Mouse (Mus musculus) heart, adult 11 months (tissue): ENCODE results near the gene Psd4.

Experiments
- DNase-seq: peaks from one replicate; pipeline ENCODE4 v3.0.0; 2022

The Psd4 gene

DNA sequence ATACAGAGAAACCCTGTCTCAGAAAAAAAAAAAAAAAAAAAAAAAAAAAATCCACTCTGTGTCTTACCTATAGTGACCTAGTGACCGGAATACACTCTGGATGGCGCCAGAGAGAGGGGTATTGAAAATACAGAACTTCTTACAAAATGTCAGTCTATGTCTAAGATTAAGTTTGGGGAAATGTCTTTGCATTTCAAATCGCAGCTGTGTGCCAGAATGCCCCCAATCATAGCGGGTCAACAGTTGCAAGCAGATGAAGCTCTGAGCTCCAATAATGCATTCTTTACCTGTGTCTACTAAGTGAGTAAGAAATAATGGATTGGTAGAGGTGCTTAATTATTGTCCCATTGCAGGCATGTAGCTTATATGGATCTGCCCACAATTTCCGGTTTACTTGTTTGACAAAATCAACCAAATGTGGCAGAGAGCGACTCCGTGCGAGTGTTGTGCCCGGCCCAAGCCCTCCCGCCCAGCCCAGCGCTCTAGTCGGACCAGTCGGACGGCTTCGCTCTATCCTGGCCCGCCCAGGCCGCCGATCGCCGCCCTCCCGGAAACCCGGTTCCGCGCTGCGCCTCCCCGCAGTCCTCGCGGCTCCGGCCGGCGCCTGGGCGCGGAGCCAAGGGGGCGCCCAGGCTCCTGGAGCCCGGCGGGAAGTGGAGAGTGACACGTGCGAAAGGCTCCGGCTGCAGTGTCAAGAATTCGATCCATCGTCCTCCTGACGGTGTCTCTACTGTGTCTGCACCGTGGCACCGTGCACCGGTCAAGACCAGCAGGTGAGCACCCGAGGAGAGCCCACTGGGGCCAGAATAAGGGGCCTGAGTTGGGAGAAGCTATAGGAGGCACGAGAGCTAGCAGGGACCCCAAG is at the start of gene Psd4:
Gene Psd4, plus strand, starts transcription at position 551 of the 865 bp plus-strand sequence.
- peak; percentile 97 for DNase-seq

DNA sequence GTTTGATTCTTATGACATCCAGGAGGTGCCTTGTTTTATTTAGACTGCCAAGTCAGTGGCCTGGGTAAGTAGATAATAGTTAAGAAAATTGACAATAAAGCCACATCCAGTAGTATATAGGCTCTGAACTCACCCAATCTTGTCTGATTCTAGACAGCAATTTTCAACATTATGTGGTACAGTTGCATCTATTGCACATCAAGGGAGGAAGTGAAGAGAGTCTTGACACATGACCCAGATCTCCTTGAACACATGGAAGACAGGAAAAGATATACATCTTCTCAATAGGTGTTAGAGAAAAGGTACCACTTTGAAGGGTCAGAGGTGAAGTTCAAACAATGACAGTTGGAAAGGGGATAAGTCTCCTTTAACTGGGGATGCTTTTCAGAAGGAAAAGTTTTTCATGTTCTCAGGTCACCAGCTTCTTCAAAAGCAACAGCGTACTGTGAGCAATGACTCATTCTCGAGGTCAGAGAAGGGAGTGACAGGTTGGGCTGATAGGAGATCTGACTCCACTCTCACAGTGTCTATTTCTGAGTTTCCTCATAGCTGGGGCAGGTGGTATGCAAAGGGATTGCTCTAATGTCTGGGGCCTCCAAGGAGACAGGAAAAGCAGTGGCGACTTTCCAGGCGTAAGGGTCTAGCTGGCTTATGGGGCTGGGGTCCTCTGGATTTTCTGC is 49.3 kb upstream of the Psd4 start:
- DNase-seq, result peak; percentile 6

DNA sequence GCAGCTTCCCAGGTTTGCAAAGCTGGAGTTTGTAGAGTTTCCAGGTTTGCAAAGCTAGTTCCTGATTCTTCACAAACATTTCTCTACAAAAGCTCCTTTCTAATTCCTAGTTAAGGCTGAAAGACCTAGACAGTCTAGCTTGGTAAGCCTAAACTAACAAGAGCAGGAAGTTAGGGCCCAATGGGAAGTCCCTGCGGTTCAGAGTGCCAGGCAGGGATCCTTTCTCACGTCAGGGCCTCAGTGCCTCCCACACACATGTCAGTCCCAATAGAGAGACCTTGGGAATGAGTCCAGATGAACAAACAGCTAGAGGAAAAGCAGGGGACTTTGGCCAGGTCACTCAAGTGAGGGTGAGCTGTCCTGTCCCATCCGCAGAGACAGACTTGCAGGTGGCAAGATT is 32.0 kb upstream of the Psd4 start:
- peak; percentile 84 for DNase-seq

DNA sequence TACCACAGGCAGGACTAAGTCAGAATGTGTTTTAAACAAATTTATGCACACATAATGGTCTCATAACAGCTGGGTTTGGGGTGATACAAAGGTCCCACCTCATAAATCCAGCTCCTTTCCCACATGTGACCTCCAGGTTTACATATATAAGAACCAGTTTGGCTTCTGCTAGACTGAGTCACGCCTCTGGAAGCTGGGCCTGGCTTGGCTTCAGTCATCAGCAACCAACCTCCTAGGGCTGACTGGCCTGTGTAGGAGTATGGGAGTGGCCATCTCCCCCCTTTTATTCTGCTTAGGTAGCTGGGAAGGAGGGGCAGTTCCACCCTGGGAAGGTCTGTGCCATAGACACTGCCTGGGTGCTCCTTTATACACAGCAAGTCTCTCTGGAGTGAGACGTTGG is 30.8 kb upstream of the Psd4 start, which contains the start of gene Il1rn:
Gene Il1rn, plus strand, starts transcription at position 309 of the 400 bp plus-strand sequence.
- DNase-seq, result peak; percentile 74

DNA sequence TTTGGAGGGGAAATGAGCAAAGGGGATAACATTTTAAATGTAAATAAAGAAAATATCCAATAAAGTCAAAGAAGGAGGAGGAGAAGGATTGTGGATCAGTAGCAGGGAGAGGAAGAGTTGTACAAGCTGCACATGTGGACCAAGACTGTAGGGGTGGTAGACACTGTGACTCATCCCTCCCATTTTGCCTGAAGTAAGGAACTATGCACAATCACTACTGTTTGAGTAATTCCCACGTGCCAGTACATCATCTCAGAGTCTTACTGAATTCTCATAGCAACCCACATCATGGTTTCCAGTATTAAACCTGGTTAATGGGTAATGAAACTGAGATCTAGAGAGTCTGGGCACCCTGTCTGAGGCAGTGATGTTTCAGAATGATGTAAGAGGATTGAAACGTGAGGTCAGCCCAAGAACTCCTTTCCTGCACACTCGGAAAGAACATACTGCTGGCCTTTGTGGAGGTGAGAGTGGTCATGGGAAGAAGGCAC is 25.9 kb upstream of the Psd4 start:
- no peak for DNase-seq

DNA sequence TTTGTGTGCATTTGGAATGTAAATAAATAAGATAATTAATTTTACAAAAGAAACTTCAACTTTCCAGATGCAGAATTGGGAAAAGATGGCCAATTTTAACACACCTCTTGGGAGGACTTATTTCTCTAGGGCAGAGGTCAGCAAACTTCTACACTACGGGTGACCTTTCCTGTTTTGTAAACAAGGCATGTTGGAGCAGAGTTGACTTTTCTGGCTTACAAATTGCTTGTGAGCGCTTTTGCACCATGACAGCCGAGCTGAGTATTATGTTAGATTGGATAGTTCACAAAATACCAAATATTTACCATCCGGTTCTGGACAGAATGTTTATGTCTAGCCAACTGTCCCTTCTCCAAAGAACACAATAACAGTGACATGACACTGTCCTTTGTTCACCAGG is 22.8 kb upstream of the Psd4 start:
- DNase-seq, result no peak

DNA sequence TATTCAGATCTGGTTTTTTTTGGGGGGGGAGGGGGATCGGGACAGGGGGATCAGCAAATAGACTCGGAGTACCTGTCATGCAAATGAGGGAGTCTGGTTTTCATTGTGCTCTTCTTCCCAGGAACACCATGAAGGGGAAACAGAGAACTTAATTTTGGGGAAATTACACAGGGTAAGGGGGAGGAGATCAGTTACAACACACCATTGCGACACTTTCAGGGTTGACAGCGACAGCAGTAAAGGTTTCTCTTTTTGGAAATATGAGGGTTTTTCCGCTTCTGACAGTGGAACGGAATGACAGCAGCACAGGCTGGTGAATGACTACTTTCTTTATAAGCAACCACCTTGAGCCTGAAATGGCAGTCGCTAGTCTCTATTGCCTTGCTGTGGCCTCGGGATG is 22.3 kb upstream of the Psd4 start:
- DNase-seq, result peak; percentile 90

DNA sequence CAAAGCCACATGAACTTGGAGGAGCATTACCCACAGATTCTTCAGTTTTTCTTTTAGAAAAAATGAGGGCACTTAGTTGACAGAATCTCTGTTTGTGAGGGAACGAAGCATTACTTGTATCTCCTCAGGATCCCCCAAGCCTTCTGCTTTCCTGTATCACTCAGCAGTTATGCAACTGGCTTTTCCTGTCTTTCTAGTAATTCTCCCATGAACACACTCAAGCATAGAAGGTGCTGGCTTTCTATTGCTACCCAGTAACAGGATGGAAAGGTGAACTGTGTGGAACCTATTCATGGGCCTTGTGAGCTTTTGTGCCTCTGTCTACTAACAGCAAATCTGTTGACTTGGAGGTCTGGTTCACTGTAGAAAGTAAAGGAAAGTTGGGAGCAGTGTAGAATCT is 19.5 kb upstream of the Psd4 start:
- DNase-seq, result peak; percentile 29

DNA sequence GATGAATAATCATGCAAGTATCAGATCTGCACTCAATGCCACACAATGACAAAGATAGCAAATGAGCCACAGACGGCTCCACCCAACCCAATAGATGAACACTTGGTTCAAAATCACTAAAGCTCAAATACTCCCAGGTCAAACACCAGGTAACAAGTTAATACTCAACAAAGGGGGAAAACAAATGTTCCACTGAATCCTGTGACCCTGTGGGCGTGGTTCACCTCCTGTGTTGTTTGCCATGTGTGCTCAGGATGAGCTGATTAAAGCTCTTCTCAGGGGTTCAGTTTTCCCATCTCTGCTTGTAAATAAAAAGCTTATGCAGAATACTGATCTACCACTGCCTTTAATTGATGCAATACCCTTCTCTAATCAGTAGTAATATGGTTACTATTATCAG is 16.2 kb upstream of the Psd4 start:
- no peak for DNase-seq

DNA sequence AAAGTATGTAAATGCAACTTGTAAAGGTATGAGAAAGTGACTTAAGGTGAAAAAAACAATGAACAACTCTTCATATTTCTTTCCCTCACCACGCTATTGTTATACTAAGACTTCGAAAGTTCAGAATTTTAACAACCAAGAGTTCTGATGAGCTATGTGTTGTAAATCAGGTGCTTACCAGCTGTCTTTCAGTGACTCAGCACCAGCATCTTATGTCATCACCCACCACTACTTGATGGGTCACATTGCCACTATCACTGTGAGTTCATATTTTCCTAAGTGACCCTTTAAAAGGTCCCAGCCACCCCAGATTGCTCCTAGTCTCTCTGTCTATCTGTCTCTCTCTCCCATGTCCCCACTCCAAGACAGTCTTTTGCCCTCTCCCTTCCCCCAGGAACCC is 14.3 kb upstream of the Psd4 start:
- peak; percentile 64 for DNase-seq

DNA sequence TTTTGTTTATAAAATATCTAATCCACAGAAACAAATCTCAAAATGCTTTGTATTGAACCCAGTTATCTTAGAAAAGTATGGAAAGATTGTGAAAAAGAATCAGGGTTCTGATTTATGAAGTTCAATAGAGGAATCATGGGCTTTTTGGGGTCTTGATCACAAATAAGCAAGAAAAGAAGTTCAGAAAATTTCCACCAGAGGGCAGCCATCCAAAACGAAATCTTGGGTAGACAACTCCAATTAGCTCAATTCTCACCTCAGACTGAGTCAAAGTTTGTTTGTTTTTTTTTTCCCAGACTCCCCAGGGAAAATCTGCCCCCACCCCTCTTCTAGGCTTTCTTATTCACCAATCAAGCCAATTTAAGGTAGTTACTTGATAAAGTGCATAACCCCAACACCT is 9.7 kb upstream of the Psd4 start:
- no peak for DNase-seq

DNA sequence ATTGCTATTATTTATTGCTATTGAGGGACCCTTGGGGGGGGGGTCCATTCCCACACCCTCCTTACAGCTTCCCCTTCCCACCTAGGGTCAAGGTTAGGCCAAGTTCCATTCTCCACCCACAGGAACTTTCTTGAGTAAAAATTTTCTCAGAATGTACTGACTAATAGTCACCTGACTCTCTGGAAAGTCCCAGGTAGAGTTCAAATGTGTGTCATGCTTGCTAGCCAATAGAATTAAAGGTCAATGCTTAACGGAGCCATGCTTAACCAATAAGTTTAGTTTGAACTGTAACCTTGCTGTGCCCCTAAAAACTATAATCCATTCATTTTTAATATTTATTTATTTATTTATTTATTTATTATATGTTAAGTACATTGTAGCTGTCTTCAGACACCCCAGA is 8.0 kb upstream of the Psd4 start:
- DNase-seq, result no peak

DNA sequence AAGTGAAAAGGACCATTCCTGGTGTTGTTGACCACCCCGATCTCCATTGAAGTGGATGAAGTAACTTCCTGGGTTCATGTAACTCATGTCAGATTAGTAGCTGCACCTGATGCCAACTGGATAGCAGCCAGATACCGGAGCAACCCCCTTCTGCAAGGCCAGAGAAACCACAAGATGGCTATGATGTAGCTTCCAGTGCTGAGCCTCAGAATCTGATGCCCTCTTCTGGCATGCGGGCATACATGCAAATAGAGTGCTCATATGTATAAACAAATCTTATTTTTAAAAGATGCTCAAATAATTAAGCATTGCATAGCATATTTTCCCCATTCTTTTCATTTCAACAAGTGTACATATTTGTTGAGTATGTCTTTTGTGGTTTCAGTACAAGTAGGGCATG is 3.6 kb upstream of the Psd4 start:
- DNase-seq, result peak; percentile 50

DNA sequence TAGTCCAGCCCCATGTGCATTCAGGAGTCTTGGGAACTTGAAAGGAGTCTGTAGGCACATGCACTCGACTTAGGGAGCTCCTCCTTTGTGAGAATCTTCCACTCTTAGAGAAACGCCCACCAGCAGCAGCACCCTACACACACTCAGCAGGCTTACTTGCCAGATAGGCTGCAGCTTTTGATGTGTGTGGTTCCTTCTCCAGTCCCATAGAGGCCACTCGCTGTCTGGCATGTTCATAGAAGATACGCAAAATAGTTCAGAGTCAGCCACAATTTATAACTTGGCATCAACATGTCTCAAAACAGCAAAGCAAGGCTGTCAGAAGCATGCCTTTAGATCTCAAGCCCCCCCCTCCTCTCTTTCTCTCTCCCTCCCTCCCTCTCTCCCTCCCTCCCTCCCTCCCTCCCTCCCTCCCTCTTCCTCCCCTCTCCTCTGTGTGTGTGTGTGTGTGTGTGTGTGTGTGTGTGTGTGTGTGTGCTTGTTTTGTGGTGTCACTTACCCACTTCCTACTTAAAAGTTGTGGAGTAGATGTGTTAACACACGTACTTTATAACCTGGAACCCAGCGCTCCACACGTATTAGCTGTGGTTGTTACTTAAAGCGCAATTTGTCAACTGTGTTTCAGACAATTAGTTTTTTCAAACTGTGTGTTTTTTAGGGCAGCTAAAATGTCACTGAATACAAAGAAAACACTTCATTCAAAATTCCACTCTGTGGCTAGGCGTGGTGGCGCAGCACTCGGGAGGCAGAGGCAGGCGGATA is 985 bp upstream of the Psd4 start:
- DNase-seq, result peak; percentile 68

DNA sequence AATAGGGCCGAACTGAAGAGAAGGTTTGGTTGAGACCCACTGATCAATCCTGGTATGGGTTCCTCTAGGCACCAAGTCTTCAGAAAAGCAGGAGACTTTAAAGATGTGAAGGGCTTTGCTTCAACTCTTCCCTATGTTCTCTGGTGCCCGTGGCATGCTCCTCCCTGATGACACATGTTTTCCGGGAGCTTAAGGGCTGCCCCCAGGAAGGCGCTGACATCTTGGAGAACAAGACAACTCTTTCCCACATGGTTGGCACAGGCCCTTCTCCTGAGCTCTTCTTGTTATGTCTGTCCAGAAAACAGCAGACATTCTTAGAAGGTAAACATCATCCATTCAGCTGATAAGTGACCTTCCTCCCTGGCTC is 498 bp downstream of the Psd4 start:
- DNase-seq, result no peak

DNA sequence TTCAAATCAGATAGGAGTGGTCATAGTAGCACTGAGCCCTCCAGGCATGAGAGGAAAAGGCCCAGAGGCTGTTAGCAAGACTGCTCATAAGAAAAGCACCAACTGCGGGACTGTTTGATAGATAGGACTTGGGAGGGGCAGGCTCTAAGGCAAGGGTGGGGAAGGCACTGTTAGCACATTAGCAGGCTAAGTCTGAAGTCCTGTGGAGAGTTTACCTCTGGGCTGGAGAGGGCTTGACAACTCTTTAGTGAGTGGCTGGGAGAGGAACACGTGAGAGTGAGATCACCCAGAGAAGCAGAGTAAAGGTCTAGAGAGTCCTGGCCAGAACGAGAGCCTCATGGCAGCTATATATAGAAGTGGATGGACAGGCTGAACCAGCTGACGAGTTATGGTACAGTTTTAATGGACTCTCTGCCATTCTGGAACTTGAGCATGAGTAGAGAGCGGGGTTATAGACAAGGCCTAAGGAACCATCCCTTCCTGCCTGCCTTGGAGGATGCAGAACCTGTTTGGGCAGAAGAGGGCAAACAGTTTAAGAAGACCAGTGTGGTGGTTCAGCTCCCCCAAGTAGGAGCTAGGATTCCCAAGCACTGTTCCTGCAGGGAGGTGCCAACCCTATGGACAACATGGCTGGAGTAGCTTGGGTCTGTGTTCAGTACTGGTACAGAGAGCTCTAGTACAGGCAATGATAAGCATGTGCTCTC is 11.5 kb downstream of the Psd4 start:
- DNase-seq, result peak; percentile 71

DNA sequence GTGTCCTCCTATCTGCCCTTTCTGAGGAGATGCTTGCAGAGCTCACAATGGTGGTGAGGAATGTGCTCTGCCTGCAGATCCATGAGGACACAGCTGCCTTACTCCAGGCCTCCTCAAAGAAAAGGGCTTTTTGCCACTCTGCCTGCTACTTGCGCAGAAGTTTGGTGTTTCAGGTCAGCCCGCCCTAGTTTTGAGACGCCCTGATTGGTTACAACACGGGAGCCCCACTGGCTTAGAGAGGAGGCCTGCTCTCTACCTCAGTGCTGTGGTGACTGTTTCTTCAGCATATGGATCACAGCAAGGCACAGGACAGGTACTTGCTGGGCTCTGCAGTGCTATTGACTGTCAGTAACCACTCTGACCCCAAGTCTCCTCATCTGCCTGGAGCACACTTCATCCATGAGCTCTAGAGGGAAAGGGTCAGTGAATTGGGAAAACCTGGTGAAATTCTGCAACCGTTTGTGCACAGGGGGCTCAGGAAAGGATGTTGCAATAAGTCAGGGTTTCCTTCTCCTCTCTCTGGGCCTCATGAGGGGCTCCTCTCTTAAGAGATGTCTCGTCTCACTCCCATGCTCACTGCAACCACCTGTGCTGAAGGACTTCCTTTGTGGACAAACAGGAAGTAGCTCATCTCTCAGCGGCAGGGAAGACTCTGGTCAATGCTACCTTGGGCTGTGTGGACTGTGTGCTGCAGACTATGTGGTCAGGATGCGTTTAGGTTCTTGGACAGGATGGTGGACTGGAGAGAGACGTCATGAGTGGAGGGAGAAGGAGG is 15.3 kb downstream of the Psd4 start:
- peak; percentile 66 for DNase-seq

DNA sequence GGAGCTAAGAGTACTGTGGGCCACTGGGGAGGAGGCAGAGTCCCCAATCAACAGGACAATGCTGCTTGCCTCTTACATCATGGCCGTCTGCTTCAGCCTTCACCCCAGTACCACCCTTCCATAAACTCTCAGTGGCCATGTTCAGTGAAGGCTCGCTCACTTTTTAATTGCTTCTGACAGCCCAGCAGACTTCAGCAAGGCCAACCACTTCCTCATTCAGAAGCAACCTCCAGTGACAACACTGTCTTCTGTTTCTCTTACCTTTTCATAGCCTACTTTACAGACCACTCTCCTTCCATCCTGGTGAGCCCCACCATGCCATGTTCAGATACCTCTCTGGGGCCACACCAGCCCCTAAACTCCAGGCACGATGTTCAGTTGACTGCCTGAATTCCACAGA is 16.3 kb downstream of the Psd4 start:
- peak; percentile 62 for DNase-seq

DNA sequence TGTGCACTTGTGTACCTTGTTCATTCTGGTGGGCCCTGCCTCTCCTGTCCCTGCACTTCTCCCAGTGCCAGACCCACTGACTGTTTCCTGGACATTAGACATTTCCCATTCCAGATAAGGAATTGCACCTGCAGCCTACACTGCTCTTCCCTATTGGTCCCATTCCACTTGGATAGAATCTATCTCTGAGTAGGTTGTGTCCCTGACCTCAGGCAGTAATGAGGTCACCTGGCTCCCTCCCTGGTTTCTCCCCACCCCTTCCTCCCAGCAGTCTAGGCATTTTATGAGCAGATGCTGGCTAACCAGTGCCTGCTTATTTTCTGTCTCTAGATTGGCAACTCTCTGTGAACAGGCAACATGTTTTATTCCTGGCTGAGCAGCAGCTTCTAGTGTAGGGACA is 17.0 kb downstream of the Psd4 start:
- DNase-seq, result peak; percentile 75

DNA sequence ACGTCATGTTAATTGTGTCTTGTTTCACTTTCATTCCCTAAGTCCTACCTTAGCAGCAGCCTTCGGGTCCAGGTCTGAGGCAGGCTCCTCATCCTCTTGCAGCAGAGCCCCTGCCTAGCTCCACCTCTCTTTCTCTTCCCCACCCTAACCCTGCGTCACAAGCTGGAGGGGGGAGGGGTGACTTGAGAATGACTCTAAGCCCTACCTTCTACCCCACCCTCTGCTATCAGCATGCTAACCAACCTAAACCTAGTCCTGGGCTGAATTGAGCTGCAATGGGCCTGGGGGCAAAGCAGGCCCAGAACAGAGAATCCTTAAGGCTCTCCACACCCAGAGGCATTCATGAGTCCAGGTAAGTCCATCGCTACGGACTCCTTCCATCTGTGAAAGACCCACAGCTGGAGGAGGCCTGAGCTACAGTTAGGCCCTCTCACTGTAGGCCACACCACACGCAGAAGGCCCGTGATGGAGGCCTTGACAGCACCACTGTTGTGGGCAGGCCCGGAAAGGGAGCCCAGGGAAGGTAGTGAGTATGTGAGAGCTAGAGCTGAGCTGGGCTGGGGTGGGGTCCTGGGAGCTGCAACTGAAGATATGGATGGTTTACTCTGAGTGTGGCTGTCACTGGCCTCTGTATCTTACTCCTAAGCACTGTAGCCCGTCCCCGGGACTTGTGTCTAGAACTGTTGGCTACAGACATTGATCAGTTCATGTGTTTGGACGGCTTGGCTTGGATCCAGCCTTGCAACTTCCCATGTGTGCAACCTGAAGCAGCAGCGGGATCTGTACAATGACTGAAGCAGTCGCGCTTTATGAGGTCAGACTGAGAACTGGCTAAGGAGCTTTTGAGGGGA is 18.0 kb downstream of the Psd4 start:
- DNase-seq, result peak; percentile 87
